Mouse (Mus musculus) cortical plate, adult 2 months (tissue): Measurements from ENCODE around the gene Eif4g1.
A peak's percentile ranks its signal among the peaks of the same experiment; 100 is the strongest.

Experiments
- CTCF ChIP-seq: fragments of 200-500 bp; IDR thresholded peaks from 2 replicates; pipeline ENCODE4 v1.5.1; 2011; ENCODE audit warnings: mild to moderate bottlenecking, control low read depth, low read length; ENCODE audit not compliant: insufficient read depth; ENCODE audit errors: extremely low read depth
- POLR2A ChIP-seq: fragments of 200-500 bp; IDR thresholded peaks from 2 replicates; pipeline ENCODE4 v1.6.1; 2011; ENCODE audit warnings: mild to moderate bottlenecking, low read length, control low read depth; ENCODE audit not compliant: insufficient read depth; ENCODE audit errors: extremely low read depth

DNA sequence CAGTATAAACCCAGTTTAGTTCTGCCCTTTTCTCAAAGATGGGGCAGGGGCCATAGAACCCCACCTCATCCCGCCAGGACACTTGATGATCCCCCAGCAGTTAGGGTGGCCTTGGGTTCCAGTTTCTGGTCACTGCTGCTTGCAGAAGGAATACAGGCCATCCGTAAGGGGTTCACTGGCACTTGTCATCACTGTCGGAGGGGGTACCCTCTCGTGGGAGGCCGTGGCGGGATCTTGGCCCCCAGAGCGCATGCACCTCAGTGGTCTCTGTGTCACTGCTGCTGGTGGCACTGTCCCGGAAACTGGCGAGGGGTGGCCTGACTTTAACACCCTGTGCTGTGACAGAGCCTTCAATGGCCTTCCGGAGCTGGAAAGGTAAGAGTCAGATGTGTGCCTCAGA is 35.0 kb downstream of the Eif4g1 start:
- TF ChIP-seq CTCF: no peak
- TF ChIP-seq POLR2A: 0 out of 2 replicates have a peak, but pooled peaks have one; percentile 35
